Mouse (Mus musculus) cerebellum, adult 11 months (tissue): Measurements from ENCODE around the gene Olfr358.

Source experiments
- DNase-seq: peaks from one replicate; pipeline ENCODE4 v3.0.0; 2022

The Olfr358 gene

GRCm38 (mm10) chr2:37009235-37009634 is at the start of gene Olfr358:
Gene Olfr358 (minus strand): TSS chr2:37009335.
- no peak for DNase-seq

DNA sequence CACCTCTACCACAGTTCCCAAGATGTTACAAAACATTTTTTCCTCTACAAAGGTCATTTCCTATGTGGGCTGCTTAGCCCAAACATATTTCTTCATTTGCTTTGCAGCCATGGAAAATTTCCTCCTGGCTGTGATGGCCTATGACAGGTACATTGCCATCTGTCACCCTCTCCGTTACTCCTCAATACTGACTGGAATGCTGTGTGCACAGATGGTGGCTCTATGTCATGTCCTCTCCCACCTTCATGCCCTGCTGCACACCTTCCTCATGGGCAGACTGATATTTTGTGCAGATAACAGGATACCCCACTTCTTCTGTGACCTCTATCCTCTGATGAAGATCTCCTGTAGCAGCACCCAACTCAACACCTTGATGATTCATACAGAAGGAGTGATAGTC is 12.1 kb downstream of the Olfr358 start:
- DNase-seq = peak; percentile 14

GRCm38 (mm10) chr2:36993527-36993926 is 15.6 kb downstream of the Olfr358 start, which contains the start of gene Olfr357:
Gene Olfr357 (plus strand): TSS chr2:36993827.
- no peak for DNase-seq
